Mouse (Mus musculus): ENCODE results near the gene Ly6g5b.

DNA sequence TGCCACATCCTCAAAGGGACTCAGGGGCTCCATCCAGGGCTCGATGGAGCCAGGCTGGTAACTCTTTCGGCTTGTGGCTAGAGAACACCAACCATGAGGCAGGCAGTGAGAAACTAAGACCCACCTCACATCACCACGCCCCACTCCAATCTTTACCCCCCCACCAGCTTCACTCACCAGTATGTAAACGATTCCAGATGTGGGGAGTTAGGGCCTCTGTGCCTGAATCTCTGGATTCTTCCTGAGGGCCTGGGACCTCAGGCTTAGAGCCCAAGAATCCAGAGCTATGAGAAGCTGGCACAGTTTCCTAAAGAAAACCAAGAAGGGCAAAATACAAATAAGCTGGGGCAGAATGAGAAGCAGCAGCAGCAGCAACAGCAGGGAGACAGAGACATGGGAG lies 38.7 kb upstream of the Ly6g5b start:
- TF ChIP-seq ZC3H11A (IDR thresholded peaks at IDR 0.05; ENCODE audit: borderline replicate concordance, low read depth, low read length) = no peak
- TF ChIP-seq CHD2 (IDR thresholded peaks at IDR 0.05; ENCODE audit: low read depth, low read length) = no peak
- no peak for TF ChIP-seq HCFC1 (IDR thresholded peaks at IDR 0.05; ENCODE audit: borderline replicate concordance, insufficient read depth, low read length)
- TF ChIP-seq ZNF384 (IDR thresholded peaks at IDR 0.05; ENCODE audit: low read depth, low read length) = no peak

Measured in ES-E14 (cell line).